Mouse (Mus musculus) bone marrow, adult 2 months (tissue): ENCODE measurements around the gene Hbp1. TPM values are rescaled to one million over a fixed set of nuclear protein-coding genes. Genes with fewer than 3 reads are reported as not detected.

Experiments
- H3K27ac ChIP-seq: fragments of 200-500 bp; 2 replicates; pipeline ENCODE4 v1.5.1; 2012; ENCODE audit warnings: low read depth, mild to moderate bottlenecking, control low read depth, inconsistent platforms, low read length; ENCODE audit not compliant: control insufficient read depth, poor library complexity, insufficient read depth
- H3K4me1 ChIP-seq: fragments of 200-500 bp; 2 replicates; pipeline ENCODE4 v1.6.1; 2011; ENCODE audit warnings: low read length; ENCODE audit not compliant: control insufficient read depth, insufficient read depth
- H3K4me3 ChIP-seq: fragments of 200-500 bp; replicated peaks from 2 replicates; pipeline ENCODE3; 2011; ENCODE audit warnings: mild to moderate bottlenecking, low read depth, low read length, control low read depth; ENCODE audit not compliant: control insufficient read depth
- CTCF ChIP-seq: fragments of 200-500 bp; IDR thresholded peaks from 2 replicates; pipeline ENCODE4 v1.5.1; 2011; ENCODE audit warnings: low read length, control low read depth; ENCODE audit not compliant: control insufficient read depth, insufficient read depth
- POLR2A ChIP-seq: fragments of 200-500 bp; IDR thresholded peaks from 2 replicates; pipeline ENCODE4 v1.6.1; 2011; ENCODE audit warnings: low read depth, mild to moderate bottlenecking, control low read depth, low read length, borderline replicate concordance; ENCODE audit not compliant: control insufficient read depth
- WGBS: fragments of 180-500 bp; shearing (Covaris S2); methylation state at CpG from one replicate; pipeline ENCODE4 v1.1.7; 2018; 5-methylcytosine and 5-hydroxymethylcytosine counted together
- polyA plus RNA-seq: library from polyadenylated mRNA; stranded (reverse); fragments of >200 nt; gene quantifications from 2 replicates; pipeline ENCODE4 v1.2.4, GENCODE M21; 2011; ENCODE audit warnings: low replicate concordance; ENCODE audit not compliant: missing spikeins, insufficient read depth, insufficient read length

The Hbp1 gene
- polyA plus RNA-seq, 1 experiment = 40.0 TPM

DNA sequence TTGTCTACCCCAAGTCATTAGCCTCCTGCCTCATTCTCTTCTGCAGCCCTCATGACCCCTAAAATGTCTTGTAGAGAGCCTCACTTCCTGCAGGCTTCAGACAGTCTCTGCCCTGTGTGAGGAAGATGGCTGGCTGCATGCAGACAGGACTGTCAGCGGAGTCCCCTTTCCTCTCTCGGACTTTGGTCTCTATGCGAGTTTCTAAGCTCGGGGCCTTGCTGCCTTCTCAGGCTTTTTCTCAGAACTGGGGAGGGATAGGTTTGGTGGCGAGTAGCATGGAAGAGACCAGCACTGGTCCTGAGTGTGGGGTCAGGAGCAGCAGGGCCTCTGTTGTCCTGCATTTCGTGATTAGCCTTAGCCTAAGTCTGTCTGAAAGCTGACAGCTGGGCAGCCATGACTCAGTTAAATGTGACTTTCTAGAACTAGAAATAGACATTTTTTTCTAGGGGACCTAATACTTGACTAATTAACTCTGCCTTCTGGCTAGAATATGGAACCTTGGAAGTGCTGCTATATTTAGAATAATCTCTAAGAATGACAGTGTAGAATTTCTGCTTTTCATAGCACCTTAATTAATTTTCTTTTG is 37.3 kb downstream of the Hbp1 start:
- WGBS = 88% methylated on average over 6 of the region's 6 CpGs
- TF ChIP-seq POLR2A = no peak
- no peak for TF ChIP-seq CTCF
- Histone ChIP-seq H3K4me3 (no peak overlapping the region), H3K4me1 (no peaks in the 10 kb centered on the region), H3K27ac (no peak overlapping the region)

GRCm38 (mm10) chr12:31907436-31907835 is 42.9 kb downstream of the Hbp1 start:
- H3K27ac ChIP-seq = no peak overlapping the region
- 76% methylated on average over 2 of the region's 2 CpGs for WGBS
- H3K4me1 ChIP-seq = no peaks in the 10 kb centered on the region; the same call in 1 of the 2 replicates
- no peak for TF ChIP-seq CTCF
- TF ChIP-seq POLR2A = no peak
- H3K4me3 ChIP-seq = no peak overlapping the region

DNA sequence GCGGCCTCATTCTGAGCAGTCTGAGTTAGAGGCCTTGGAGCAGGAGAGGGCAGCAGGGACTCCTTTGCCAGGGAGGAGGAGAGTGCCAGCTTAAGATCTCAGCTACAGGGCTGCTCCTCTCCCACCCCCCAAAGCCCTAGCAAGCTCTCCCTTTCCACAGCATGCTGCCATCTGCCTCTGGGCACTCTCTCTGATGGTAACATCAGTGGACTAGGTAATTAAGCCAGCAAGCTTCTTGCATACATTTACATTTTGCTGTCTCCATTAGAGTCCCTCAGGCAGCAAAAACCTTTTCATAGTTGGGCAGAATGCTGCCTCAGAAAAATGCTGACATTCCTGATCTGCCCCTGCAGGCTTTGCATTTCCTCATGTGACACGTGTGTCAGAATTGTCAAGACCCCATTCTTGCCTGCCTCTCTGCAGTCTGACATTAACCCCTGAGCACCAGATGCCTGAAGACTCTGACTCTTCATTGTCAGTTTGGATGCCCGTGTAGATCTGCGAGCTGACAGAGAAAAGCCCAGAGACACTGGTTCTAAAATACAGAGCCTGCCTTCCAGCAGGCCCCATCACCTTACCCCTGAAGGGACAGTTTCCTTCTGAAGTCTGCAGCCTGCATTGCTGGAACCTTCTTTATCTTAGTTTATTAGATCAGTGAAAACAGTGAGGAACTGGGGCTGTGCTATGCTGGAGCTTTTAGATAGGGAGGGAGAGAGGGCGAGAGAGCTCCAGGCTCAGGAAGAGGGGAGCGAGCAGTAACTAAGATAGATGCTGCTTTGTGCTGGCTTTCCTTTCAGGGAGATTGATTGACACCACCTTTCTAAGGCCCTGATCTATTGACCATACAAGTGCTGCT is 44.4 kb downstream of the Hbp1 start:
- H3K27ac ChIP-seq = no peak overlapping the region; the same call in 1 of the 2 replicates
- no peaks in the 10 kb centered on the region; the same call in 1 of the 2 replicates for H3K4me1 ChIP-seq
- no peak overlapping the region for H3K4me3 ChIP-seq
- WGBS = 79% methylated on average over 6 of the region's 6 CpGs
- TF ChIP-seq CTCF (no peak), POLR2A (no peak)

DNA sequence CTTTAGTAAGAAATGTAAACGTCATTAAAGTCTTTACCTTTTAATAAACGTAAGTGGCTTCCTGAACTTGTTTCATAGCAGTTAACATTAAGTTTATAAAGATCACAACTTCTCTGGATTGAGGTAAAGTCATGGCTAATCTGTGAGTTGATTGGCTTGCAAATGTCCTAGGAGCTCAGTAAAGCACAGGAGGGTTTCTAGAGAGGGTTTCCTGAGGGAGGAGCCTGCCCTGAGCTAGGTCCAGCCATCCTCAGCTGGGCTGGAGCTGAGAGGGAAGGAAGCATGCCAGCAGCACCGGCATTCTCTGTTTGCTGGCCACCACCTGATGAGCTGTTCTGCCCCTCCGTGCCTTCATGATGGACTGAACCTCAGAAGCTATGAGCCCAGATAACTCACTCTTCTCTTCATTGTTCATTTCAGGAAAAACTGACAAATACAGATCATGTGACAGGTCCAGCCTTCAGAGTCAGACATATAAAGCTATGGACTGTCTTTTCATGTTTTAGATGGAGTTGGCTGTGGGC is 49.9 kb downstream of the Hbp1 start:
- 89% methylated on average over 4 of the region's 4 CpGs for WGBS
- H3K4me1 ChIP-seq = no peaks in the 10 kb centered on the region; the same call in 1 of the 2 replicates
- no peak overlapping the region for H3K27ac ChIP-seq
- TF ChIP-seq CTCF (no peak), POLR2A (no peak)
- H3K4me3 ChIP-seq = no peak overlapping the region

DNA sequence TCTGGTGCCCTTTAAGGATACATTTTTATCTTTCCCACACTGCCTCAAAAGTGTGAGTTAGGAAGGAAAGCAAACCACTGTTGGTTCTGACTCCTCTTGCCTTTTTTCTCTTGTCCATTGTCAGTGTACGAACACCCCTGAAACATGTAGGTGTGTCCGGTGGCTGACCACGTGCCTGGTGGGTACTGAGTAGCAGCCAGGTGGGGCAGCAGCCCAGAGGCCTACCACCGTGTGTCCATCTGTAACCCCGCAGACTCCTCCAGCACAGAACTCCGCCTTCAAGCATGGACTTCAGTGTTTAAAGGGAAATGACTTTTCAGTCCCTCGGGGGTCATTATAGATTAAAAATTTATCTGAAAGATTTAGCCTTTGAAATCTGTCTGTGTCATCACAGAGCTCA is 52.9 kb downstream of the Hbp1 start:
- WGBS = 89% methylated on average over 7 of the region's 7 CpGs
- Histone ChIP-seq H3K4me1 (no peaks in the 10 kb centered on the region; the same call in 1 of the 2 replicates), H3K27ac (no peak overlapping the region), H3K4me3 (no peak overlapping the region)
- TF ChIP-seq CTCF = no peak
- no peak for TF ChIP-seq POLR2A

DNA sequence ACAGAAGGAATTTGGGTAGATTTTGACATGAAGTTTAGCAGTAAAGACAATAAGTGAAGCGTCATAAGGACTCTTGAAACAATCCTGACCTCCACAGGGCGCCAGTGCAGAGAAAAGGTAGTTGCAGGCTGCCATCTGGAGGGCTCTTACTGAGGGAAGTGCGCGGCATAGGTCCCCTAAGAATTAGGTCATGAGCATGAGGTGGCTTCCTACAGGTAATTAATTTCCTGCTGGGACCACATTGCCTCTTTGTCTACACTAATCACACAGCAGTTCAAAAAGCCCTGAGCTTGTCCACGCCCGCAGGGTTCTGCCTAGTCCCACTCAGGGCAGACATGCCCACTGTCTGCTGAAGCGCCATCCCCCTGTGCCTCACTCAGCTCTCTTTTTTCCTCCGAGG is 53.3 kb downstream of the Hbp1 start:
- no peak for TF ChIP-seq CTCF
- TF ChIP-seq POLR2A = no peak
- WGBS = 87% methylated on average over 8 of the region's 8 CpGs

GRCm38 (mm10) chr12:31896295-31896694 is 54.0 kb downstream of the Hbp1 start:
- TF ChIP-seq CTCF (no peak), POLR2A (no peak)
- no peak overlapping the region for H3K27ac ChIP-seq
- H3K4me1 ChIP-seq = no peaks in the 10 kb centered on the region; the same call in 1 of the 2 replicates
- no peak overlapping the region for H3K4me3 ChIP-seq
- whole genome bisulfite sequencing = 84% methylated on average over 5 of the region's 5 CpGs

More for the DNA sequence above, 53.3 kb downstream of the Hbp1 start:
- H3K4me3 ChIP-seq = no peak overlapping the region
- H3K4me1 ChIP-seq = no peaks in the 10 kb centered on the region; the same call in 1 of the 2 replicates
- no peak overlapping the region for H3K27ac ChIP-seq

GRCm38 (mm10) chr12:31895888-31896287 is 54.4 kb downstream of the Hbp1 start:
- Histone ChIP-seq H3K4me1 (no peaks in the 10 kb centered on the region; the same call in 1 of the 2 replicates), H3K27ac (no peak overlapping the region), H3K4me3 (no peak overlapping the region)
- TF ChIP-seq POLR2A = no peak
- no peak for TF ChIP-seq CTCF
- 88% methylated on average over 2 of the region's 2 CpGs for WGBS
